Mouse (Mus musculus): Measurements from ENCODE around the gene Cyp2c23.
A peak's percentile ranks its signal among the peaks of the same experiment; 100 is the strongest.

Gene Cyp2c23

GRCm38 (mm10) chr19:44024921-44025585 is 4.0 kb downstream of the Cyp2c23 start:
- DNase-seq (ENCODE audit: extremely low read depth, low read depth, low spot score) = no peak

- no peak for DNase-seq (ENCODE audit: extremely low read depth, low read depth, low spot score)
Observed at GRCm38 (mm10) chr19:44023066-44023465, 5.9 kb downstream of the Cyp2c23 start.

GRCm38 (mm10) chr19:44021502-44021901 is 7.5 kb downstream of the Cyp2c23 start:
- DNase-seq (ENCODE audit: extremely low read depth, low read depth, low spot score) = peak; percentile 79

GRCm38 (mm10) chr19:44019739-44020138 is 9.3 kb downstream of the Cyp2c23 start:
- DNase-seq (ENCODE audit: extremely low read depth, low read depth, low spot score) = no peak

GRCm38 (mm10) chr19:44013862-44014261 is 15.1 kb downstream of the Cyp2c23 start:
- DNase-seq (ENCODE audit: extremely low read depth, low read depth, low spot score) = no peak

- no peak for DNase-seq (ENCODE audit: extremely low read depth, low read depth, low spot score)
Observed at GRCm38 (mm10) chr19:44008784-44009183, 20.2 kb downstream of the Cyp2c23 start.

- DNase-seq (ENCODE audit: extremely low read depth, low read depth, low spot score) = no peak
Observed at GRCm38 (mm10) chr19:44007186-44007585, 21.8 kb downstream of the Cyp2c23 start.

GRCm38 (mm10) chr19:44005025-44005424 is 24.0 kb downstream of the Cyp2c23 start:
- no peak for DNase-seq (ENCODE audit: extremely low read depth, low read depth, low spot score)

GRCm38 (mm10) chr19:44004261-44004660 is 24.7 kb downstream of the Cyp2c23 start:
- DNase-seq (ENCODE audit: extremely low read depth, low read depth, low spot score) = no peak

GRCm38 (mm10) chr19:44000720-44001119 is 28.3 kb downstream of the Cyp2c23 start:
- DNase-seq (ENCODE audit: extremely low read depth, low read depth, low spot score) = no peak

GRCm38 (mm10) chr19:44000061-44000460 is 28.9 kb downstream of the Cyp2c23 start:
- no peak for DNase-seq (ENCODE audit: extremely low read depth, low read depth, low spot score)

- DNase-seq (ENCODE audit: extremely low read depth, low read depth, low spot score) = no peak
Observed at GRCm38 (mm10) chr19:43998802-43999527, 30.0 kb downstream of the Cyp2c23 start.

- DNase-seq (ENCODE audit: extremely low read depth, low read depth, low spot score) = no peak
Observed at GRCm38 (mm10) chr19:43998101-43998500, 30.9 kb downstream of the Cyp2c23 start.

GRCm38 (mm10) chr19:43995427-43995826 is 33.6 kb downstream of the Cyp2c23 start:
- no peak for DNase-seq (ENCODE audit: extremely low read depth, low read depth, low spot score)

GRCm38 (mm10) chr19:43992464-43992863 is 36.5 kb downstream of the Cyp2c23 start:
- DNase-seq (ENCODE audit: extremely low read depth, low read depth, low spot score) = no peak

- no peak for DNase-seq (ENCODE audit: extremely low read depth, low read depth, low spot score)
Observed at GRCm38 (mm10) chr19:43990362-43990761, 38.6 kb downstream of the Cyp2c23 start.

GRCm38 (mm10) chr19:43986069-43986794 is 42.8 kb downstream of the Cyp2c23 start, which contains the start of gene Cpn1:
Gene Cpn1, minus strand, starts transcription at chr19:43986556.
- DNase-seq (ENCODE audit: extremely low read depth, low read depth, low spot score) = no peak

- no peak for DNase-seq (ENCODE audit: extremely low read depth, low read depth, low spot score)
Observed at GRCm38 (mm10) chr19:43981992-43982391, 47.0 kb downstream of the Cyp2c23 start.

- no peak for DNase-seq (ENCODE audit: extremely low read depth, low read depth, low spot score)
Observed at GRCm38 (mm10) chr19:43980711-43981110, 48.3 kb downstream of the Cyp2c23 start.

- DNase-seq (ENCODE audit: extremely low read depth, low read depth, low spot score) = no peak
Observed at GRCm38 (mm10) chr19:43977799-43978198, 51.2 kb downstream of the Cyp2c23 start.

- no peak for DNase-seq (ENCODE audit: extremely low read depth, low read depth, low spot score)
Observed at GRCm38 (mm10) chr19:43976661-43977060, 52.3 kb downstream of the Cyp2c23 start.

GRCm38 (mm10) chr19:43974221-43974620 is 54.8 kb downstream of the Cyp2c23 start:
- no peak for DNase-seq (ENCODE audit: extremely low read depth, low read depth, low spot score)
